Mouse (Mus musculus): Measurements from ENCODE around the gene Sag. TPM values are rescaled to one million over a fixed set of nuclear protein-coding genes. Genes with fewer than 3 reads are reported as not detected.

The Sag gene
- polyA plus RNA-seq, 1 experiment from 2014 or later, result 3.2 TPM

DNA sequence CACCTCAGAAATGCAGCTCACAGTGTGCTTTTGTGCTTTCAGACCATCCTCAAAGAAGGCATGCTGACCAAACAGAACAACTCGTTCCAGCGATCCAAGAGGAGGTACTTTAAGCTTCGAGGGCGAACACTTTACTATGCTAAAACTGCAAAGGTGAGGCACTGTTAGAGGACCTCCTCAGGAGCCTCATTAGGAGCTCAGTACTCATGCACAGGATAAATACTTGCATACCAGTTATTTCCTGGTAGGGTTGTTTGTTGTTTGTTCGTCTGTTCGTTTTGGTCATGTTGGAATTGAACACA, 76.8 kb downstream of the Sag start:
- no peak overlapping the region for H3K9ac ChIP-seq
- peaks cover 45% of the 10 kb centered on the region for H3K4me1 ChIP-seq
- no peaks in the 10 kb centered on the region for H3K27me3 ChIP-seq
- no peak for ATAC-seq (ENCODE audit: insufficient number of reproducible peaks, insufficient read depth, low FRiP score, low TSS enrichment, low read depth)
- no peak overlapping the region for H3K4me3 ChIP-seq
- H3K36me3 ChIP-seq, result peaks cover 28% of the 10 kb centered on the region
- WGBS, result 88% methylated on average over 6 of the region's 6 CpGs
- peak overlapping the region; percentile 68 for H3K27ac ChIP-seq
- no peak overlapping the region for H3K4me2 ChIP-seq
- no peaks in the 10 kb centered on the region for H3K9me3 ChIP-seq

DNA sequence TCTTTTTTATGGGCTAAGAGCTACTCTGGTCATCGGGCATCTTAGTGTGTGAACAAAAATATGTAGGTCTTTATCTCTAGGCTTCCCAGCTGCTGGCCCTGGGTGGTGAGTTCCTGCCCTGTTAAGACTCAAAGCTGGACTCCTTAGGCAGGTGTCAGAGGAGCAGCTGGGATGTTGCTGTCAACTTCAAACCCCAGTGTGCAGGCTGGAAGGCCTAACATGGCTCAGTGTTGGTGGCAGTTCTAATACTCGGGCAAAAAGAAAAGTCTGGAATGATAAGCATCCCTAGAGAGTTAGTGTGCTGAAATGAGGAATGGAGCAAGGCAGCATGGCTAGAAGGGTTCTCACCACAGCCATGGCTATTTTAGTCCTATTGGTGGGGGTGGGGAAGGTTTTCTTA, 77.4 kb downstream of the Sag start:
- Histone ChIP-seq H3K4me2 (no peak overlapping the region), H3K27ac (peak overlapping the region; percentile 44; the same call in 1 of the 2 replicates), H3K4me1 (peaks cover 45% of the 10 kb centered on the region), H3K36me3 (peaks cover 32% of the 10 kb centered on the region), H3K4me3 (no peak overlapping the region), H3K27me3 (no peaks in the 10 kb centered on the region), H3K9me3 (no peaks in the 10 kb centered on the region), H3K9ac (no peak overlapping the region)
- ATAC-seq (ENCODE audit: insufficient number of reproducible peaks, insufficient read depth, low FRiP score, low TSS enrichment, low read depth), result no peak
- 76% methylated on average over 2 of the region's 2 CpGs for WGBS

DNA sequence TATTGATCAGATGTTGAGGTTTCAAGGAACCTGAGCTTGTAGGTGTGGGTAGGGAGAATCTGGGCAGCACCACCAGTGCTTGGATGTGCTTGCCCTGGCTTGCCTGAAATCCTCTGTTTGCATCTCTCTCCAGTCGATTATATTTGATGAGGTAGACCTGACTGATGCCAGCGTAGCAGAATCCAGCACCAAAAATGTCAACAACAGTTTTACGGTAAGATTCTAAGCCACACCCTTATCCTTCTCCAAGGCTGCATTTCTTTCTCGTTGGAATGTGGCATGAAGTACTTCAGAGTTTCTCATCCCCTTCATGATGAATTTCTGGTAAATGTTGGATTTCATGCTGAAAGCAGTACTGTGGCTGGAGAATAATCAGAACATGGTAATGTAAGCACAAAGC, 78.2 kb downstream of the Sag start:
- Histone ChIP-seq H3K27me3 (no peaks in the 10 kb centered on the region), H3K36me3 (peaks cover 32% of the 10 kb centered on the region), H3K4me2 (no peak overlapping the region), H3K27ac (peak overlapping the region; percentile 44), H3K4me1 (peaks cover 44% of the 10 kb centered on the region), H3K4me3 (no peak overlapping the region), H3K9ac (no peak overlapping the region), H3K9me3 (no peaks in the 10 kb centered on the region)
- 48% methylated on average over 4 of the region's 4 CpGs for WGBS
- no peak for ATAC-seq (ENCODE audit: insufficient number of reproducible peaks, insufficient read depth, low FRiP score, low TSS enrichment, low read depth)

DNA sequence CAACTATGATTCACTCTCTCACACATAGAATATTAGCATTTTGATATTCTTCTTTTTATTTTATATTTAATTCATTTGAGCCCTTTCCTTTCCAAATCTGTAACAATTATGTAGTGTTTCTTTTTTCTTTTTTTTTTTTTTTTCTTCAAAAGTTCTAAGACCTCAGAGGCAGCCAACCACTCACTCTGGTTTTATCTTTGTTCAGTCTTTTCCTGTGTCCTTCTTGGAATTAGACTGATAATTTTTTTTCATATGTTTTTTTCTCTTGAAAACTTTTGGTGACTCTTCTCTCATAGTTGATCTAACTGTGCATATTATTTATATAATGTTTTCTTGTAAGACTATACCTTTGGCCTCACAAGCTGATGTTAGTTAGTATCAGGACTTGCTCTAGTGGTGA, 79.1 kb downstream of the Sag start:
- Histone ChIP-seq H3K9me3 (no peaks in the 10 kb centered on the region), H3K4me1 (peaks cover 36% of the 10 kb centered on the region), H3K4me3 (no peak overlapping the region), H3K27ac (no peak overlapping the region), H3K36me3 (peaks cover 32% of the 10 kb centered on the region), H3K27me3 (no peaks in the 10 kb centered on the region), H3K4me2 (no peak overlapping the region), H3K9ac (no peak overlapping the region)
- ATAC-seq (ENCODE audit: insufficient number of reproducible peaks, insufficient read depth, low FRiP score, low TSS enrichment, low read depth), result no peak

DNA sequence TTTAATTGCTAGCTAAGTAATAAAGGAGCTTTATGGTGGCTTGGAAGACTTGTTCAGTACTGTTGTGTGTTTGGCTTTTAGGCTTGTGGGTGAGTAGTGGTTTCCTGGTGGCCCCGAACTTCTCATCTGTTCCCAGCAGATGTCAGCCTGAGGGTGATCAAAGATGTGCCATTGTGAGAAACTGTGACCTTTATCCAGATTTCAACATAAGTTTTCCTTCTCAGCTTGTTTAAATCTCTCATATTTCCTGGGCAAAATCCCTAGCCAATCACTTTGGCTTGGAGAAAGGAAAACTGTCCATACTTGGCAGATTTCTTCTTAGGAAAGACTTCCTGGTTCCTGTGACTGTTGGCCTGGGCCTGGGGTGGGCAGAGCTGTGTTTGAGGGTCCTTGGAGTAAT, 87.5 kb downstream of the Sag start:
- ATAC-seq (ENCODE audit: insufficient number of reproducible peaks, insufficient read depth, low FRiP score, low TSS enrichment, low read depth), result no peak

DNA sequence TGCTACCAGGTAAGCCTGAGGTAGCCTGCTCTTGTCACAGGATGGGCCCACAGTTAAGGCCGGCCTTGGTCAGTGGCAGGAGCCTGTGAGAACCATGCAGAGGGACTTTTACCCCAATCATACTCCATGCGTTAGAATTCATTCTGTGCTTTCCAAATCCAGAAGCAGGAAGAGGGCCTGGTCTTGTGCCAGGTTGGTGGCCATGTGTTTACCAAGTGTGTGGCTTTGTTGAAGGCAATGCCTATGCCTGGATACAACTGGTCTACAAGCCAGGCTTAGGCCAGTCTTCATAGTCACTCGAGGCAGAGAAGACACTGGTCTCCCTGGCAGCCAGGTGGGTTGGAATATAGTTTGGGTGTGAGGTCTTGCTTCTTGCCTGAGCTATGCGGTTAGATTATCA, 88.2 kb downstream of the Sag start:
- H3K4me2 ChIP-seq, result no peak overlapping the region
- no peak overlapping the region for H3K4me3 ChIP-seq
- H3K4me1 ChIP-seq, result 0 out of 2 replicates have a peak, but pooled peaks cover 4% of the 10 kb centered on the region
- H3K36me3 ChIP-seq, result no peaks in the 10 kb centered on the region; the same call in 1 of the 2 replicates
- no peaks in the 10 kb centered on the region for H3K27me3 ChIP-seq
- H3K9ac ChIP-seq, result no peak overlapping the region
- no peak for ATAC-seq (ENCODE audit: insufficient number of reproducible peaks, insufficient read depth, low FRiP score, low TSS enrichment, low read depth)
- no peak overlapping the region for H3K27ac ChIP-seq
- WGBS, result 87% methylated on average over 4 of the region's 4 CpGs
- H3K9me3 ChIP-seq, result no peaks in the 10 kb centered on the region

More for the DNA sequence above, 87.5 kb downstream of the Sag start:
- Histone ChIP-seq H3K4me3 (no peak overlapping the region), H3K9me3 (no peaks in the 10 kb centered on the region), H3K27ac (no peak overlapping the region), H3K4me2 (no peak overlapping the region), H3K4me1 (0 out of 2 replicates have a peak, but pooled peaks cover 4% of the 10 kb centered on the region), H3K9ac (no peak overlapping the region), H3K27me3 (no peaks in the 10 kb centered on the region), H3K36me3 (no peaks in the 10 kb centered on the region; the same call in 1 of the 2 replicates)
- WGBS, result 63% methylated on average over 1 of the region's 1 CpGs

DNA sequence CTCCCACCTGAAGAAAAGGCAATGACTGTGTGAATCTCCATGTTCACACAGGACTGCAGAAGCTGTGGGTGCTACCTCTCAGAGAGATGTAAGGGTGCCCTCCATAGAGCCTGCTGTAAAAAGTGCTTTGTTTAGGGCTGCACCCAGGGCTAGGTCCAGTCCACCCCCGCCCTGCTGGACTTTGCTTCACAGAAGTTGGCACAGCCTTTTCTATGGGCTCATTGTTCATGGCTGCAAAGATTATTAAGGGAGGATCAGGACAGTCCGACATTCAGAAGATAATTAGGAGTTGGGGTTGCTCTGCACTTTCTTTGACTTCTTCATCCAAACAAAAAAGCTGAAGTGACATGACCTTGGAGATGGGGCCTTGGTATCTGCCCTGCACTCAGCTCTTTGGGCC, 89.0 kb downstream of the Sag start:
- no peak overlapping the region for H3K4me2 ChIP-seq
- no peaks in the 10 kb centered on the region for H3K9me3 ChIP-seq
- 0 out of 2 replicates have a peak, but pooled peaks cover 4% of the 10 kb centered on the region for H3K4me1 ChIP-seq
- no peak overlapping the region for H3K9ac ChIP-seq
- H3K36me3 ChIP-seq, result no peaks in the 10 kb centered on the region; the same call in 1 of the 2 replicates
- ATAC-seq (ENCODE audit: insufficient number of reproducible peaks, insufficient read depth, low FRiP score, low TSS enrichment, low read depth), result no peak
- no peak overlapping the region for H3K27ac ChIP-seq
- H3K27me3 ChIP-seq, result no peaks in the 10 kb centered on the region
- H3K4me3 ChIP-seq, result no peak overlapping the region
- WGBS, result 58% methylated on average over 2 of the region's 2 CpGs

DNA sequence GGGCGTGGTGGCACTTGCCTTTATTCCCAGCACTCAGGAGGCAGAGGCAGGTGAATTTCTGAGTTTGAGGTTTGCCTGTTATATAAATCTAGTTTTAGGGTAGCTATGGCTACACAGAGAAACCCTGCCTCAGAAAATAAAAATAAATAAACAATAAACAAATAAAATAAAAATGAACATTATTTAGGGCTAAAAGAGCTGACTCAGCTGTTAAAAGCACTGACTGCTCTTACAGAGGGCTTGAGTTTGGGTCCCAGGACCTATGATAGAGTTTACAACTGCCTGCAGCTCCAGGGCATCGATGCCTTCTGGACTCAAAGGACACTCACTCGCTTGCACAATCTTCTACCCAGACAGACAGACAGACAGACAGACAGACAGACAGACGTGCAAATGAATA, 89.9 kb downstream of the Sag start:
- Histone ChIP-seq H3K4me2 (no peak overlapping the region), H3K9me3 (no peaks in the 10 kb centered on the region), H3K9ac (no peak overlapping the region), H3K27ac (no peak overlapping the region), H3K36me3 (no peaks in the 10 kb centered on the region), H3K4me3 (no peak overlapping the region), H3K4me1 (0 out of 2 replicates have a peak, but pooled peaks cover 4% of the 10 kb centered on the region), H3K27me3 (no peaks in the 10 kb centered on the region)
- ATAC-seq (ENCODE audit: insufficient number of reproducible peaks, insufficient read depth, low FRiP score, low TSS enrichment, low read depth), result no peak
- 91% methylated on average over 4 of the region's 4 CpGs for WGBS

Other genes with a start within 250 kb of the Sag start
- gene Ngef, start 229.8 kb upstream of the Sag start, polyA plus RNA-seq (2015; fragmentation: Nextera tagmentation; extraction: Ambion mirVana), result 1.1 and 1.2 TPM in 2 replicates
- gene Inpp5d, start 183.4 kb upstream of the Sag start, polyA plus RNA-seq (2015; fragmentation: Nextera tagmentation; extraction: Ambion mirVana), result 3.6 and 5.9 TPM in 2 replicates
- 36.3 and 36.8 TPM in 2 replicates for gene Atg16l1, start 47.8 kb upstream of the Sag start, polyA plus RNA-seq (2015; fragmentation: Nextera tagmentation; extraction: Ambion mirVana)
- gene Dgkd, start 49.6 kb downstream of the Sag start, polyA plus RNA-seq (2015; fragmentation: Nextera tagmentation; extraction: Ambion mirVana), result 28.8 and 33.0 TPM in 2 replicates
- gene Usp40, start 204.9 kb downstream of the Sag start, polyA plus RNA-seq (2015; fragmentation: Nextera tagmentation; extraction: Ambion mirVana), result 52.3 and 54.0 TPM in 2 replicates